Mouse (Mus musculus): ENCODE measurements around the gene Gm12845.
"Not testable (repeated sequence)": the region's sequence is repeated elsewhere in the genome, so short reads cannot be mapped to it uniquely, and the experiment has no call there.

Gene Gm12845

DNA sequence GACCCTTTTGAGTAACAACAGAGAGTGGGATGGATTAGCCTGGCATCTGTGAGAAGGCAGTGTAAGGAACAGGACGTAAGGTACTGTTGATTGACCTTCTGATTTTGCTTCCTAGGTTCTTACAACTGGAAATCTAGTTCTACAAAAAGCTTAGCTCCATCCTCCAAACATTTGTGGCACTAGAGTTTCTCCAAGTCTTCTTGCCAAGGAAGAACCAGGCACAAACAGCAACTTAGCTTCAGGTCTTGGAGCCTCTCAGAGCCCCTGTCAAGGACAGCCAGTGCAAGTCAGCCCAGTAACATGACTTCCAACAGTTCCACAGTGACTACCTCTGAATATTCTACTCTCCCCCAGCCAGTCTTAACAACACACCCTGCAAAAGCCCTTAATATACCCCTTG lies at the start of gene Gm12845:
Gm12845 (plus strand) TSS at position 301 of the 400 bp plus-strand sequence.
- DNase-seq (ENCODE audit: low spot score in 2 of 2), result no peak

DNA sequence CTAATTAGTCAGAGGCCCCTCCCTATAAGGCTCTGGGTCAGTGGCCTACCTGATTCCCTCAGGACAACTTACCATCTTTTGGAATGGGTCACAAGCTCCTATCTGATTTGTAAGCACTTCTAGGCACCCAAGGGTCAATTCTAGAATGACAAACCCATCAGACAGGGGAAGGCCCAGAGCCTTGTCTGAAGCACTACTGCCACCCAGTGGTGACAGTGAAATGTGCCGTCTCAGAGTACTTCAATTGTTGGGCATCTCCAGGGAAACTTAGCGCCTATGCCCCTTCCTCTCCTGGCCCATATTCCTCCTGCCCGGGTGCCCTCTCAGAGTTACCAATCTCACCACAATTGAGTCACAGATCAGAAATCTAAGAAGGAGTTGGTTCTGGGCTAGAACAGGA lies 47.3 kb upstream of the Gm12845 start:
- peak; percentile 67 to 84 for DNase-seq (ENCODE audit: low spot score in 2 of 2)

DNA sequence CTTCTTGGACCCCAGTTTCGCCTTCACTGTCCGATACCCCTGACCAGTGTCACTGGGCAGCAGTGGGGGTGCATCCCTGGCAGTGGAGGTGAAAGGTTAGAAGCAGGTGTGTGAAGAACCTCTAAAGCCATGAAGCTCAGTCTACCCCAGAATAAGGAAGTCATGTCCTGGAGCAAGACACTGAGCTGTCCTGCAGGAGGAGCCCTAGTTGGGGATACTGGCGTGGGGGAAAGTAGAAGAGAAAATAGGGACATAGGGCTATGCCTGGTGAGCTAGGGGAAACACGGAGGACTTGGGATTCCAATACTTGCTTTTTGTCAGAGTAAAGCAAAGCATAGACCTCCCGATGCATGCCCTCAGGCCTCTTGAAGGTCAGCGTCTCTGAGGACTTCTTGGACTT lies 43.2 kb upstream of the Gm12845 start:
- DNase-seq (ENCODE audit: low spot score in 2 of 2), result no peak

DNA sequence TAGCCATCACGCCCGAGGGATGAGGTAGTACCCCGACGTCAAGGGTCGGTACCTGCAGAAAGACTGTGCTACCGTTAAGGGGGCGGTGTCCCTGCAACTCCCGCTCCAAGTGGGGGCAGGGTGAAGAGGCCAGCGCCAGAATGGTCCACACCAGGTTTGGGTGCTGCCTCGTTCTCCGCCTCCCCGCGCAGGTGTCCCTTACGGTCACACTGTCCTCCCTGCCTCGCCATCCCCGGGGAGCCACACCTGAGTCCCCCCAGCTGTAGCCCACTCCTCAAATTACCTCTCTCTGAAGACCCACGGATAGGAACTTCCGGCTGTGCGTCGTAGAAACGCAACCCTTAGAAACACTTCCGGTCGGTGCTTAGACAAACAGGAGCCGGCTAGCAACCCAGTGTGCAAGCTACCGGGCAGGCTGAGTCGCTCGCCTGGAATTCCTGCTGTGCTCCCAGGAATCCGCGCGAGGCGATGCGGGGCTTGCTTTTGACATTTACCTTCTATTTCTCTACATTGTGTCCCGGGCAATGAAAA lies 42.2 kb upstream of the Gm12845 start, which contains the start of gene Dmap1:
Dmap1 (minus strand) TSS at position 343 of the 531 bp plus-strand sequence.
- DNase-seq (ENCODE audit: low spot score in 2 of 2), result peak; percentile 84 to 86

DNA sequence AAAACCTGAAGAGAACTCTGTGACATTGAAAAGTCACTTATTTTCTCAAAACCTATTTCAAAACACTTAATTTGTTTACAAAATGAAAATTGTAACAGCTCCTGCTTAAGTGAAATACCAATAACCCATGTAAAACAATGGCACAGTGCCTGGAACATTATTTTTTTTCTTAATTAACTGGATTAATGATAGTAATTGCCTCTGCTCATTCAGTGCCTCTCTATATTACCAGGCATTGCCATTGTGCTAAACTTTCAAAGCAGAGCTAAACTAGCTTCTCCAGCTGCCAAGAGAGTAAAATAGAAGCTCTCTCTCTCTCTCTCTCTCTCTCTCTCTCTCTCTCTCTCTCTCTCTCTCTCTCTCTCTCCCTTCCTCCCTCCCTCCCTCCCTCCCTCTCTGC lies 41.7 kb upstream of the Gm12845 start:
- no peak for DNase-seq (ENCODE audit: low spot score in 2 of 2)

DNA sequence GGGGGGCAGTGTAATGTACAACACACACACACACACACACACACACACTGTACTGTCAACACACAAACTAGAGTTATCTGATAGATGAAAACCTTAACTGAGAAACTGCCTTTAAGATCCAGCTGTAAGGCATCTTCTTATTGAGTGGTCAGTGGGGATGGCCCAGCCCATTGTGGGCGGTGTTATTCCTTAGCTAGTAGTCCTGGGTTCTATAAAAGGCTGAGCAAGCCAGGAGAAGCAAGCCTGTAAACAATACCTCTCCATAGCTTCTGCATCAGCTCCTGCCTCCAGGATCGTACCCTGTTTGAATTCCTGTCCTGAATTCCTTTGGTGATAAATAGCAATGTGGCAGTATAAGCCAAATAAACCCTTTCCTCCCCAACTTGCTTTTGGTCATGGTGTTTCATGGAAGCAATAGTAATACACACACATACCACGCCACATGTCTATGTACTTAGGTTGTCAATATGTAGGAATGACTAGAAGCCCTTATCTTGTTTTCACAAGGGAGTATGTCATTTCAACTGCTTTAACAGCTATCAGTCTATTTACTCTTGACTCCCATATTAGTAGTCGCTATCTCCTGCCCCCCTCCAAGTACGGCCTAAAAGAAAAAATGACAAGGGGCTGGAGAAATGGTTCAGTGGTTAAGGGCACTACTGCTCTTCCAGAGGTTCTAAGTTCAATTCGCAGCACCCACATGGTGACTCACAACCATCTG lies 41.0 kb upstream of the Gm12845 start:
- DNase-seq (ENCODE audit: low spot score in 2 of 2), result no peak

DNA sequence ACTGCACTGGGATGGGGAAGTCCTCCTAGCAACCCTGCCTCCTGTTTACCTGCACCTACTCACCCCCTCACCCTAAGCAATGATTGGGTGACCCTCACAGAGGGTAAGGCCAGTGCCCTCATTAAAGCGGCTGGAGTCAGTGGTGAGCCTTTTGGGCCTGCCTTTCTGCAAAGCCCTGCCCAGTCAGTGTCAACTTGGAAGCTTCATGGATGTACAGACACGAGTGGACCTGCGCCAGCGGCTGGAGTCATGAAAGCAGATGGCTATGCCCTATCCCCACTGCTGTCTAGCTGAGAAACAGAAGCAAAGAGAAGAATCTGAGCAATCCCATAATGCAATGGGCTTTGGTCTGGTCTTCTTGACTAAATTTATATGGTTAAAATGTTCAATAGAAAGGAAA lies 37.9 kb upstream of the Gm12845 start:
- no peak for DNase-seq (ENCODE audit: low spot score in 2 of 2)

DNA sequence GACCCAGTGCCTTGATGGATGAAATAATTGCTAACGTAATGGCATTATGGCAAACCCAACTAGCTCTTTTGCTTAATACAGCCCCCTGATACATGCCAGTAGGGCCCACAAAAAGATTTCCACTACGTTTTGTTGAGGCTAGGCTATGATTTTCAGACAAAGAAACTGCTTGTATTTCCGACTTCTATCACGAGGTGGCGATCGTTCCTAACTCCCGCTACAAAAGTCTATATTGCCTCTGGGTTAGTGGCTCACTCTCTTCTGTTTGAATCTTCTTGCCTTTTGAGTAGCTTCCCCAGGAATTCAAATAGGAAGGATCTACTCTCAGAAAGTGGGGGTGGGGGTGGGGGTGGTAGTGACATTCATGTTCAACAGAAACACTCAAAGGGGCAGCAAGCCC lies 18.9 kb upstream of the Gm12845 start:
- DNase-seq (ENCODE audit: low spot score in 2 of 2), result peak; percentile 30 to 69

DNA sequence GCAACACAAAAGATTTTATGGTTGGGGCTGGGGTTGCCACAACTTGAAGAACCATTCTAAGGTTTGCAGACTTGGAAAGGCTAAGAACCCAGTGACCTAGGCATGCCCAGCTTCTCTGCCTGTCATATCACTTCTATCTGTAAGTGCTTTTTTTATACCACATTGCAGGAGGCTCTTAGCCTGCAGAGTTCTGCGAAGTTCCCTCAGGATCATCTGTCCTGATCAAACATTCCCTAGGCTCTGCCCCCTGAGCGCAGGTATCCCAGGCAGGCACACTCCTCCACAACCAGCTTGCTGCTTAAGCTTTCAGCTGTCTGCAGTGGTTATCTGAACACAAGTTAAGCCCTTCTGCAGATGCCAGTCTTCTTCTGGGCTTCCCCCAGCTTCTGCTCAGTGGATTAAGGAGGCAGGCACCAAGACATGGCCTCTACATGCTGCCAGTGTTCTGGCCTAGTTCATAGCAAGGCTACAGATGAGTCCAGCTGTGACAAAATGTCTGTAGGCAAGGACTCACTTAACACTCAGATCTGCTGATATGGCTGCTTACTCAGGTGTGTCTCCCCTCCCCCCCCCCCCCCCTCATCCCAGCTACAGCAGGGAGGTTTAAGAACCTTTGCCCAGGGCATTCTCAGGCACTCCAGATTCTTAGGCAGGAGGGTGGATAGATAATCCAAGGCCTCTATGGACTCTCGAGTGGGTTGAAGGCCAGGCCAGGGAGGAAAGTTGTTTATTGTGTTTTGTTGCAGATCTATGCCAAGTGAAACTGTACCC lies 15.2 kb upstream of the Gm12845 start:
- DNase-seq (ENCODE audit: low spot score in 2 of 2), result no peak

DNA sequence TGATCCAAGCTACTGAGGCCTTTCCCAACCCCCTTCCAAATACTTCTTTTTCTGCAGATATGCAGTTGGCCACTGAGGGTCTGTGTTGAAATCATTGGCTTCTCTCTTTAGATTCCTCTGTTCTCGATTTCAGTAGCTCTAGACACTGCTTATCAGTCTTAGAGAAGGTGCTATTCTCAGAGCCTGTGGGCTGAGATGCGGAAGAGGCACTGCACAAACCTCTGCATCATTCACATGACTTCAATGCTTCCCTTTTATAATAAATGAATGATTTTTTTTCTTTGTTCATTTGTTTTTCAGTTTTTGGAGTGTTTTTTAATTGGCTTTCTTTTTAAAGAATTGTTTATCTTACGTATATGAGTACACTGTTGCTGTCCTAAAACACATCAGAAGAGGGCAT lies 11.9 kb upstream of the Gm12845 start:
- no peak for DNase-seq (ENCODE audit: low spot score in 2 of 2)

DNA sequence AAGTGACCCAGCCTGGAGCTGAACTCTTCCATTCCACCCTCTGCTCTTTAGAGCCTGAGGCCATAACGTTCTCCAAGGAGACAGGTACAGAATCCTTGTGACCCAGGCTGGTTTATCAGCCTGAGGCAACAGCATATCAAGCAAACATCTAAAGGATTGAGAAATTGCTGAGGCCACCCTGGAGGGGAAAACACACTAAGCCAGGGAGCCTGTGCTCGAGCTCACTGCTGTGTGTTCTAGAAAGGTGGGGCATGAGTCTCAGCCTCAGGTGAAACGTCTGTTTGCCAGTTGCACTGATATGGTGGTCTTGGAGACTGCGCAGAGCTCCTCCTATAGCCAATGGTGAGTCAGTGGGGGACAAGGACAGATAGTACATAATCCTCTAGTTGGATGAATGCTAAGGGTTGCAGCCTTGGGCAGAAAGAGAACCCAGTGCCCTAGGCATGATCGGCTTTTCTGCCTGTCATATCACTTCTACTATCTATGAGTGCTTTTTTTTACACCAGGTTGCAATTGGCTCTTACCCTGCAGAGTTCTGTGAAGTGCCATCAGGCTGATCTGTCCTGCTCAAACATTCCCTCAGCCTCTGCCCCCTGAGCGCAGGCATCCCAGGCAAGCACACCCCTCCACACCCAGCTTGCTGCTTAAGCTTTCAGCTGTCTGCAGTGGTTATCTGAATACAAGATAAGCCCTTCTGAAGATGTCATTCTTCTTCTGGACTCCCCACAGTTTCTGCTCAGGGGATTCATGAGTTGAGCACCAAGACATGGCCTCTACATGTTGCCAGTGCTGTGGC lies 10.7 kb upstream of the Gm12845 start:
- DNase-seq (ENCODE audit: low spot score in 2 of 2), result no peak

DNA sequence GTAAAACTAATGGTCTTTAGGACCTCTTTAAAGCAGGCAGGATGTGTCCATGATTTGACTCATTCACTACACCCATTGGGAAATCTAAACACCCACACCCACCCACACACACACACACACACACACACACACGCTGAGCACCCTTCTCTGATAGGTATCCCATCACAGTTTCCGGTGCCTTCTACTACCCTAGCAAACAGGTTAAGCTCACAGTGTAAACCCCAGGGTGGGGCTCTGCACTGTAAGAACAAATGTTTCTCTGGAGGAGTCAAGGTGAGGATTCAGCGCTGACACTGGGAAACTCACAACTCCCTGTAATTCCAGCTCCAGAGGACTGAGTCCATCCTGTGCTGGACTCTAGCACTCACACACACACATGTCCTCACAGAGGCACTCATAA lies 7.7 kb downstream of the Gm12845 start:
- DNase-seq (ENCODE audit: low spot score in 2 of 2), result no peak

DNA sequence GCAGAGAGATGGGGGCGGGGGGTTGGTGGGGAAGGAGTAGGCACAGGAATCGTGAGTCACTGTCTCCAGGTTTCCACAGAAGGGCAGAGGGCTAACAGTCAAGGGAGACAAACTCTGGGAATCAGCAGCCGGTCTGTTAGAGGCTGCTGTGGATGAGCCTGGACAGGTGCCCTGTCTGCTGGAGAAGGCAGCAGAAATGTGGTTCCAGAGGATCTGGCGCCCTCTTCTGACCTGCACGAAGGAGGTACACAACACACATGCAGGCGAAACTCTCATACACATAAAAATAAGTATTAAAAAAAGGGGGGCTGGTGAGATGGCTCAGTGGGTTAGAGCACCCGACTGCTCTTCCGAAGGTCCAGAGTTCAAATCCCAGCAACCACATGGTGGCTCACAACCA lies 13.3 kb downstream of the Gm12845 start:
- DNase-seq (ENCODE audit: low spot score in 2 of 2), result peak in 1 of 2 experiments; percentile 17

DNA sequence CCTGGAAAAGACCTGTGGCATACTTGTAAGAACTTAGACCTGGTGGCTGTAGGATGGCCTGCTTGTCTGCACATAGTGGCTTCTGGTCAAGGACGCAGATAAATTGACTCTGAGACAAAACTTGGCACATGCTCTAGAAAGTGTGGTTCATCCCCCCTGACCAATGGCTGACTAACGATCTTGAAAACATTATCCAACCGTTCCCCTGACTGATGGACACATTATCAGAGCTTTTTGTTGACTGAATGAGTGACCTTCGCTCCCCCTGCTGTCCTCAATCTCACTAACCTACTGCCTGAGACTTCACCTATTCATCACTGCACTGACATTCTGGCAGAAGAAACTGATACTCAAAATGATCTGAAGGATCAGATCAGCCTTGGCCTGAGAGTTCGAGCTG lies 28.3 kb downstream of the Gm12845 start:
- not testable (repeated sequence) for DNase-seq (ENCODE audit: low spot score in 2 of 2)

DNA sequence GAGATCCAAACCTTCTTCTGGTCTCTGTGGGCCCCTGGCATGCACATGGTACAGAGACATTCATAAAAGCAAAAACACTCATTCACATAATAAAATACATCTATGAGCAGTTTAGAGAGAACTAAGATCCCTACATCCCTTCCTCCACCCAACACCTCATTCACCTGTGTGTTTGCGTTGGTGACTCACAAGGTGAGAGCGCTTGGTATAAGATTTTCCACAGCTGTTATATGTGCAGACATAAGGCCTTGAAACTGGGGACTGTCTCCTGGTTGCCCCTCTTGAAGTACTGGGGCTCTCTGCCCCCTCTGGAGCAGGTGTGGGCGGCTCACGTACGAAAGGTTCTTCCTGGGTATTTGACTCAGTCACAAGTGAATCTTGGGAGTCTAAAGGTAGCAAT lies 35.9 kb downstream of the Gm12845 start:
- no peak for DNase-seq (ENCODE audit: low spot score in 2 of 2)

DNA sequence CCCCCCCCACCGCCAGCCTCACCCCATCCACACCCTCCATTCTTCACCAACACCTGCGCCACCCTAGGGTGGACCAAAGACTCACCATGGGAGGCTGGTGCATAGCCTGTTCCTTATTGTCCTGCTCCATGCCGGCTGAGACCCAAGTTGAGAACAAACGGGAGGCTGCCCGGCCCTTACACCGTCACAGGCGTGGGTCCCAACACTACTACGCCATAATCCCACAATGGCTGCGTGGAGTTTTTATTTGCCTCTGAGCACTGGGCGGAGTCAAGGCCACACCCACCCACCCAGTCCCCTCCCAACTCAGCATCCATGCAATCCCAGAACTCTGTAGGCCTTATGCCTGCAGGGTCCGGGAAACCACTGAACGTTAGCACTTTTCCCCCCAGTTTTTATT lies 41.2 kb downstream of the Gm12845 start, which contains the start of gene Klf17:
Klf17 (minus strand) TSS at position 233 of the 400 bp plus-strand sequence.
- no peak for DNase-seq (ENCODE audit: low spot score in 2 of 2)

DNA sequence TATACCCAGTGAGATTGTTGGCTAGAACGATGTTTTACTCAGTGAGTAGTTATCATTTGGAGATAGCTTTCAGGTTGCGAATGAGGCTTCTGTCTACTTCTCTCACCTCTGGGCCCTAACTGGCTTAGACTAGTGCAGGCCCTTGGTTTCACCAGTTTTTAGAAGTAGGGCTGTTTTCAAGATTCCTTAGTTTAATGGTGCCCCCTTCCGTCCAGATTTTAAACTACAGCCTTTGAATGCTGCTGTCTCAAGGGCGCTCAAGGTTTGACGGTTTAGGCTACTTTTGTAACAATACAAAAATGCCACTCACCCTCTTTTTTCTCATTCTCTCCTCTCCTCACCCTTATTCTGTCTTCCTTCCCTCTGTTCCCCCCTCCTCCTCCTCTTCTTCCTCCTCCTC lies 46.7 kb downstream of the Gm12845 start:
- peak; percentile 42 to 63 for DNase-seq (ENCODE audit: low spot score in 2 of 2)

DNA sequence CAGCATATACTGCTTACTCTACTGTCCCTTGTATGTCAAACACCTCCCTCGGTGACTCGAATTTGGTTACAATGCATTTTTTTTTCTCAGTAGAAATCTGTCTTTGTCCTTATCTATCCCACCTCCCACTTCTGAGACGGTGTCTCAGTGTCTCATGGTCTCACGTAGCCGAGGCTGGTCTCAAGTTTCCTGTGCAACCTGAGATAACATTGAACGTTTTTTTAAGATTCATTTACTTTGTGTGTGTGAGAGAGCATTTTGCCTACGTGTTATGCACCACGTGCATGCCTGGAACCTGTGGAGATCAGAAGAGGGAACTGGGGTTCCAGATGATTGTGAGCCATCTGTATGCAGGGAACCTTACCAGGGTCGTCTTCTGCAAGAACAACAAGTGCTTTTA lies 48.7 kb downstream of the Gm12845 start:
- DNase-seq (ENCODE audit: low spot score in 2 of 2), result no peak
